Mouse (Mus musculus) cerebellum, adult 11-12 months (tissue): ENCODE measurements around the gene Ctbp2.

Experiments used
- DNase-seq: peaks from one replicate; pipeline ENCODE4 v3.0.0; 2022

Gene Ctbp2

DNA sequence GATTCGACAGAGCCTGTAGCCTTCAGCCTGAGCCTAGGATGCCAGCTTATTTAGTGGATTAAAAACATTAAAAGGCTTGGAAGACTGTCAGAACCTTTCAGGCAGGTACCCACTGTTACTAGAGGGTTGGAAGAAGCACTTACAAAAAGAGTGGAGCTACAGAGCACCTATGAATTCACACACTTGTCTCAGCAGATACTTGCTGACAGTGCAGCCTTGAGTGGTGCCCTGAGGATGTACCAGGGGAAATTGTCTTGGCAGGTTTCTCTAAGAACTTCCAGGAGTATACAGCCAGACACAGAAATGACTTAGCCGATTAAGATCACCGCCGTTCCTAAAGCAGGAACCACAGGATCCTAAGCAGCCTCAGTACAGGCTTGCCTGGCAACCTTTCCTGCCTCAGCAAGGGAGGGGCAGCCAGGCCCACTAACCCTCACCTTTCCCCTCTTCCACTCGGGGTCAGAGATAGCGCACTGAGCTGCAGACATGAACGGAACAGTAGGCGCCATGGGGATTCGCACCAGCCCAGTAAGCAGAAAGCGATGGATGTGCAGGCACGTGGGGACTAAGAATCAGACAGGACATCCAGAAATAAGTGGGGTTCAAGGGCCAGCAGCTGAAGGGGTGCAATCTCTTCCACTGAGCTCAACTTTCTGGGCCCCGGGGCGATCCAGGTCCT, 40.1 kb downstream of the Ctbp2 start:
- no peak for DNase-seq

DNA sequence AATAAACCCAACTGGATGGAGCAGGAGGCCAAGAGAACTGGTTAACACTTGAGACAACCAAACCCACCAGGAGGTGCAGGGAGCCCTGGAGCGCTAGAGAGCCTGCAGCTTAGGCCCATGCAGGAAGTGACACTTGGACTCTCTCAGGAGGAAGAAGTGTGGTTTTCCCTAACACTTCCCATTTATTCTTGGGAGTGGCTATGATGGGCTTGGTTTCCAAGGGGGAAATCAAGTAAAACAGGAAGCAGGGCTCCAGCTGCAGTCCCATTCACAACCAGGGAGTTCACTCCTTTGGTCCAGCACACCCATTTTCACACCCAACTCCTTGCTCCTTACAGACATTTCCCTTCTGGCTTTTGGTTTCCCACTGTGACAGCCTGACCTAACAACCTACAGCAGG, 45.2 kb downstream of the Ctbp2 start:
- no peak for DNase-seq

DNA sequence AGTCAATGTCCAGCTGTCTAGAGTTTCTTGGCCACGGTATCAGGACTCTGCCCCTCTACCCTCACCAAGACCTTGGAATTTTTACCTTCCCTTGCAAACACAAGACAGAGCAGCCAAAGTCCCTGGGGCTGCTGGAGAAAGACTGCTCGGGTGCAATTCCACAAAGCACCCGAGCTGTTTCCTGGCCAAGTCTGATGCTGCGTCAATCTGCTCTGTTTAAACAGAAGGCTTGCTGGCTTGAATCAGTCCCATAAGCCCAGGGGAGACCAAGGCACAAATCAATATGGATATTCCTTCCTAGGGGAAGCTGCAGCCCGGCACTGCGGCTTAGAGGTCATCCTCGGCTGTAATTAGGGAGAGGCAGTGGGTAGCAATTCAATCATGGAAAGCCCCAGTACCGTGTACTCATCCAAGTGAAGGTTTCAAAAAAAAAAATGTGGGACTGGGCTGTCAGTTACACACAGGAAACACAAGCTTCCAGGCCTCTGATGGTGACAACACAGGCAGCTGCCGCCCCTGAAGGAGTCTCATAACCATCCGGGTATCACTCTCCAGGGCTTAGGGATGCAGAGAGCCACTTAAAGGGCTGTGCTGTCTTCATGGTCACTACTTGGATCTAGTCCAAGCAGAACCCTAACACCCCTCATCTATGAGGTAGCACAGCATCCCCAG, 49.6 kb downstream of the Ctbp2 start:
- no peak for DNase-seq

DNA sequence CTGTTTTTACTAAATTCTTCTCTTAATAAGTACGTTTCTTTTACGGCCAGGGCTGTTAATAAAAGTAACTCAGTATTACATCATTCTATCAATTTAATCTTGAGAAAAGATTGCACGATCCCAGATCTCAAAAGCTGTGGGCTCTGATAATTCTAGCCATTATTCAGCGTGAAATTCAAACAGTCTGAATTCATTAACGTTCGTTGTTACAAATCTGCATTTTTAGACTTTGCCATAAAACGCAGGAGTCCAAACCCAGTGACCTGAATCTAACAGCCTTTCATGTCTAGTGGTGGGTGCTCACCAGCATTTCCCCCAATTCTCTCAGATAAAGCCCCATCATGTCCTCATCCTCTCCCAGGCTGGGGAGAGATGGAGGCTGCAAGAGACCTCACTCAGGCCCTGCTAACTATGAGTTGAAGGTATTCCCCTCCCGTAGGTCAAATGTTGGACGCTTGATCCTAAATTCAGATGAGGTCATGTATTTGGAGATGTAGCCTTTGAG, 51.0 kb downstream of the Ctbp2 start:
- no peak for DNase-seq

DNA sequence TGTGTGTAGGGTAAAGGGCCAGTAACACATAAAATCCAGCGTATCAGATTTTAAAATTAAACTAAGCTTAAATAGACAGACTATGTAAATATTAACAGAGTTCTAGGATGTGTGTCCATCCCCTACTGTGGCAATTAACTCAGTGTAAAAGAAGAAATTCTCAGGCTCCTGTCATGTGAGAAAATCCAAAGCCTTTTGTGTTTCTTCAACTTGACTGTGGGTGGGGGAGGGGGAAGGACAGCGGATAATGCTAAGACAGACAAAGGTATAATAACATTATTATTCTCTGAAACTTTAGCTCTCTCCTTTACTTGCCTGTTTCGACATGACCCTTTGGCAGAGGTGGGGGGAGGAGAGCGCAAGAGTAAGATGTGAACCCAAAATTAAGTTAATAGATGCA, 51.6 kb downstream of the Ctbp2 start:
- no peak for DNase-seq

DNA sequence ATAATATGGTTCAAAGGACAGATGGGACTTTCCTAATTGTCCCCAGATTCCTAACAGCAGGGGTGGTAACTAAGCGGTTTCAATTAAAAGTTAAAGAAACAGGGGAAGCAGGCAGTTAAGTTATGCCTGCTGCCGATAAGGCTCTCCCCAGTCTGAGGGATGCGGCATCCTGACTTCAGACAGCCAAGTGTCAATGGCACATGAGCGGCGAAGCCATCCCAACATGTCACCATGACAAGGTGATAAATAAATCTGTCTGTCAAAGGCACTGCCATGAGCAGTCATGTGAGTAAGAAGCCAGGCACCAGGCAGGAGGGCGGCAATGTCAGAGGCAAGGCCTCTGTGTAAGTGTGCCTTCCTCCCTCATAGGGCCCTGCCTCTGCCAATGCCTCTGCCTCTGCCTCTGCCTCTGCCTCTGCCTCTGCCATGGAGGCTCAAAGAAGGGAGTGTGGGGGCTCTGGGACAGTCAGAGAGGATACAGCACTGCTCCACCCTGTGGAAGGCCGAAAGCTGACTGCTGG, 56.8 kb downstream of the Ctbp2 start:
- no peak for DNase-seq

DNA sequence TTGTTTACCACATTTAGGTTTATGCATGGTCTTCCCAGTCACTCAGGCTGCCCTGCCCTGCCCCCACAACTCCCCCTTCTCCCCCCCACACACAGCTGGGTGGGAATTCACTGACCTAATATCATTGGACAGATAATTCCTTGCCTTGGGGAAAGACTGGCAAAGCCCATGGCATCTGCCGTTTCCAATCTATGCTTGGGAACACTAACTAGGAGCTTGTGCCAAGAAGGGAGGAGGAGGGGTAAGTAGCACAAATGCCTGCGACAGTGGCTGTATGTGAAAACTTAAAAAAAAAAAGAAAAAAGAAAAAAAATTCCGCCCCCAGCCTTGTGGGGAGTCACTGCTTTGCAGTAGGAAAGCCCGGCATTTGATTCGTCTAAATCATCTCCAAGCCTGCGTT, 57.4 kb downstream of the Ctbp2 start:
- DNase-seq, result peak; percentile 72

DNA sequence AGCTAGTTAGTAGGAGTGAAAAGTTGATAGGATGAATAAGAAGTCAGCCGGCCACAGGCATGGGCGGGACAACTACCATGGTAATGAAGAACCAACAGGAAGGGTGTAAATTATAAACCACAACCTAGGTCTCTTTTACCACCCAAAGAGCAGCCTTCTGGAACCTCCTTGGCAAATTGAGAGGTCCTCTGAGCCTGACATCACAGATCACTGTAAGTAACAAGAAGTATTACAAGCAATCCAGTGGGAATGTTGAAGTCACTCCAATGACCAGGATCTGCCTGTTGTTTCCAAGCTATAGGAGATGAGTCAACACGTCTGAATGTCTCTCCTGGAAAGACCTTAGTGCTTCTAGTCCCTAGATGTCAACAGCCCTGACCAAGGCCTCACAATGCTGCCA, 62.1 kb downstream of the Ctbp2 start:
- DNase-seq, result no peak

DNA sequence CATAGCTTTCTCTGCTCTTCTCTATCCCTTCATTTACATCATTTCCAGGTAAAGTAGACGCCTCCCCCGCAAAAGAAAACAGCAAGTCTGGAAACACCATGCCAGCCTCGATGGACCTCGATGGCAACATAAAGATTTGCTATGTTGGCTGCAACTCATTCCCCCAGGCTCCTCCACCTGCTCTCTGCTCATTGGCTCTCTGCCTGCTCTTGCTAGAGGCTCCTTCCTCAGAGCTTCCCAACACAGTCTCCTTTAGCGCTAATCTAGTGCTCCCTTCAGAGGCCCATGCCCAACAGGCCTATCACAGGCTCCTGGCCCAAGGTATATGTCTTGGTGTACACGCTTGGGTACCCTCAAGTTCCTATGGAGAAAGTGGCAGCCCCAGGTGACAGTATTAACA, 64.0 kb downstream of the Ctbp2 start:
- no peak for DNase-seq

DNA sequence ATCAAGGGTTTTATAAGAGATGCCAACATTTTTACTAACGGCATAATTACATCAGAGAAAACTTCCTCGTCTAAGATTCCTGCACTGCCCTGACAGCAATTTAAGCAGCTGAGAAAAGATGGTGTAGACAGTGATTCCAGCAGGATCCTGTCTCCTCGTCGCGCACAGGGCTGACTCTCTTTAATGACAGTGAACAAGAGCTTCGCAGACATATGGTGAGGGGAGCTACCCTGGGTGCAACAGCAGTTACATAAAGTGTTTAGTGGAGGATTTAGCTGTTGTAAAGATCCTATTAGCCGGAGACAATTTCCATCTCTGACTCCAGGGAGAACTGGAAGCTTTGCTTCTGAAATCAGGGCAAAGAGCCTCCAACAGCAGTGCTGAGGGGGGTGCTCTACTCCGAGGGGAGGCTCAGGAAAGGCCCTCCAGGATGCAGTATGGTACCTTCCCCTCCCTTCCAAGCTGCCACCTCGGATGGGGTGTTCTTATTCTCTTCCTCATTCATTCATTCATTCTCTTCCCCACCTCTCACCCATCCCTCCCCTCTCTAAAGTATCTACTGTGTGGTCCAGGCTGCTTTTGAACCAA, 64.5 kb downstream of the Ctbp2 start:
- DNase-seq, result no peak

DNA sequence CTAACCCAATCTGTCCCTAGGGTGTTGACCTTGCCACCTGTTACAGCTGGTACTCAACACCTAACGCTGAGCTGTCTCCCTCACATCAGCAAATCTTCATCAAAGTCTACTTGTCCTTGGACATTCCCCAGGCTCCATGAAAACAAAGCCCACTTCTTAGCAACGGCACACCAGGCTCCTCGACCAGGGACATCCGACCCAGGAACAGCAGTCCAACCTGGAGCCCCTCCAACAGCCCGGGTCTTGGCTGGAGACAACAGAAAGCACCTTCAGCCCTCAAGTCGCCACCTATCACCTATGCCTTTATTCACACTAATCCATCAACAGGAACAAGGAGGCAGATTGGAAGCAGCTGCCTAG, 65.0 kb downstream of the Ctbp2 start:
- DNase-seq, result no peak

DNA sequence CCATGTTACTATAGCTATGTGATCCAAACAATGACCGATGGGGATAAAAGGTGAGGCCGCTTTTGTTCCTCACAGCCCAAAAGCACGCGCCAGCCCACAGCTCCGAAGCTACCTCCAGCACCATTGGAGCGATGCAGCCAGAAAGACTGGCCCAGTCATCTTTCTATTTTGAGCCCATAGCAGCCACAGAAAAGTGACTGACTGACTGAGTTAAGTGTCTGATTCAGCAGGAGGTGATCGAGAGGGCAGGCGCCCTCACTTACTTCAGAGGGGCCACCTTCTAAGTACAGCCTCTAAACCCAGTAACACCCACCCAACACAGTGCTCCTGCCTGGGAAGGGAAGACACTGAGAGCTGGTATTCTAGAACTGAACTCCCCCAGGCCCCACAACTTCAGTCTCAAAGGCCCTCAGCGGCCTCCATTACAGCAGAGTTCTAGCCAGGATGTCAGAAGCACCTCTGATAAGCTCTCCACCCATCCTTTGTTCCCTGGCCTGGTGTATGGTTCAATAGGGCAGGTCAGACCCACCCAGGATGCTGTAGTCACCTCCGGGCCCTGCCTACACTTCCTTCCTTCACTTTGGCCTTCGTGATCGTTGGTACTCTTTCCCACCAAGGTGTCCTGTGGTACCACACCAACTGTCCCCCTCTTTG, 65.5 kb downstream of the Ctbp2 start:
- no peak for DNase-seq

DNA sequence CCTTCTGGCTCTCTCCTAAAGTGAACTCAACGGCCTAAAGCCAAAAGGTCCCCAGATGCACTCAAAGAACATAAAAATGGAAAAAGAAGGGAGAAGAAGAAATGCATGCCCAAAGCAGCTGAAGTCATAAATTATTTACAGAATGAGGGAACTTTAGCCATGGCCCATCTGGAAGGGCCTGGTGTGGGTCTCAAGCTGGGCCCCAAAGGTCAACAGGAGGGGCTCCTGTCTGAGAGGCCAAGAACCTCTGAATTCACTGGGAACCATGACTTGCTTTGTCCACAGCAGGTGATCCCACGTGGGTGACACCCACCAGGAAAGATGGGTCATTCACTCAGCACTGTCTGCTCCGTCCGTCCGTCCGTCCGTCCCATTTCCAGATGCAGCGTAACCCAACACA, 67.2 kb downstream of the Ctbp2 start:
- DNase-seq, result no peak

DNA sequence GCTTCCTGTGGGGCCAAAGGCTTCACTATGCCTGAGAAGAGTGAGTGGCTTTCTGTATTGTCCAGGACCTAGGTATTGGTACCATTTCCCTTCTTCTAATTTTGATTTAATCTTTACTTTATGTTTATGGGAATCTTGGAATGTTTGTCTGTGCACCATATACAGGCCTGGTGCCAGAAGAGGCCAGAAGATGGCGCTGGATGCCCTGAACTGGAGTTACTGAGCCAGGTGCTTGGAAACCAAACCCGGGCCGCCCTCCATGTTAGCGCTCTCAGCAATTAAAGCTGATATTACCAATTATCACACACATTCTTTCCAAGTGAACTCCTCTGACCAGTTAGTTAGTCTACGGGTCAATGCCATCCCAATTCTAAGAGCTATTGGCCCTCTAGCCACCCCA, 69.7 kb downstream of the Ctbp2 start:
- DNase-seq, result no peak

DNA sequence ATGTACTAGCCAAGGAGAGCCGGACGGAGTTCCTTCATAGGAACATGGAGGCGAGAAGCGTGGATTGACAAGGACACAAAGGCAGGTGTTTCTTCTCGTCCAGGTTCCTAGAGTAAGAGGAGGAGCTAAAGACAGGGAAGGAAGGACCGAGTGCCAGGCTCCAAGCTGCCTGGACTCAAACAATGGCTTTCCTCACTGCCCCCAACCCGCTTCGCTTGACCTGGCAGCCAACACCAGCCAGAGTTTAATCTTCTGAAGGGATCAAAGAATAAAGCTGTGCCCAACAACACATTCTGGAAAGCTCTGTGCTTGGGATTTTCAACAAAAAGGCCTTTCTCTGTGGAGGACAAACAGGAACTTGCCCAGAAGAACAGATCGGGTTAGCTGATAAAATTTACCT, 70.4 kb downstream of the Ctbp2 start:
- DNase-seq, result no peak

DNA sequence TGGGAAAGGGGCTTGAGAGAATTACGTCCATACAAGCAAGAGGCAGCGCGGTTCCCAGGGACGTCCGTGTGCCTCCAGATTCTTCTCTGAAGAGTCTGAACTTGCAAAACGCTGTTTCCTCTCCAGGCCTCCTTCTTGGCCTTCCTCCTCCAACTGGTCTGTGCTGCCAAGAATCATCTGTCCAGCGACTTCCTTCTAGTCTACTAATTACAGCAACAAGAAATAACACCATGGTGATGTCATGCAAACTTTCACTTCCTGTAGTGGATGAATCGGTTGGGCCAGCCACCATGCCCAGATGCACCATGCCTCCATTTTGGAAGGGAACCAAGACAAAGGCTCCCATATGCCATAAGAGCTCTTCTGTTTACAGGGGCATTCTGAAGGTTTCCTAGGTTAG, 71.3 kb downstream of the Ctbp2 start:
- DNase-seq, result no peak

DNA sequence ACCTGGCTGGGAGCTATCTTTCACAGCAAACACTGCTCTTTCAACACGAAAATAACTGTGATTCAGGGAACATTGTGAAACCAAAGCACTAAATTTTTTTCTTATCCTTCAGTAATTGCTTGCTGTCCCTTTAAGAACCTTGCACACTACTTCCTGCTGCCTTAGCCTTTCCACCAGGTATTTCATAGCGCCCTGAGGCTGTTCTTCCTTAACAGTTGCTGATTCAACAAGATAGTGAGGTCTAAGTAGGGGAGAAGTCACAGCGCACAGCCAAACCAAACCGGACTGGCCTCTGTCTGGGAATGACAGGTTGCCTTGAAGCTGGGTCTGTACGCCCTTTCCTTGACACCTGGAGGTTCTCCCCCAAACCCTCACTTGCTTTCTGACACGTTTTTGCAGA, 73.5 kb downstream of the Ctbp2 start:
- no peak for DNase-seq

DNA sequence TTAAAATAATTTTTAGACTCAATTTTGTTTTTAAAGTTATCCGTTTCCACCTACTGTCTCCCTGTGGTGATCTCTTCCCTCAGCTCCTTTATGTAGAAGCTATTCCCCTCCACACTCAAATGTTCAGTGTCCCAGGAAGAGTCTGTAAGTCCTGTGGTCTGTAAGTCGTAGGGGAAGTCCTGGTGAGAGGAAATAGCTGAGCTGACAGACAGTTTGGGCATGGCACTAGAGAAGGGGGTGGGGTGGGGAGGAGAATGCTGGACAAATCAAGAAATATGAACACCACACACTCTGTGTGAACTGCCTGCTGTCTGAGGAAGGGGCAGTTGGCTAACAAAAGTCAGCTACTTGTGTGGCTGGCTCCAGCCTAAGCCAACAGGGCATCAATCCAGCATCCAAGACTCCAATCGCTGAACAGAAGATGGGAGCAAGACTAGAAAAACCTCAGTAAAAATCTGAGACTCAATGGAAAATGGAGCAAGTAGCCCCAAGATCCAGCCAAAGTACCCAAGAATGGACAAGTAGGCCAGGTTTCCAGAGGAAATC, 76.0 kb downstream of the Ctbp2 start:
- no peak for DNase-seq

DNA sequence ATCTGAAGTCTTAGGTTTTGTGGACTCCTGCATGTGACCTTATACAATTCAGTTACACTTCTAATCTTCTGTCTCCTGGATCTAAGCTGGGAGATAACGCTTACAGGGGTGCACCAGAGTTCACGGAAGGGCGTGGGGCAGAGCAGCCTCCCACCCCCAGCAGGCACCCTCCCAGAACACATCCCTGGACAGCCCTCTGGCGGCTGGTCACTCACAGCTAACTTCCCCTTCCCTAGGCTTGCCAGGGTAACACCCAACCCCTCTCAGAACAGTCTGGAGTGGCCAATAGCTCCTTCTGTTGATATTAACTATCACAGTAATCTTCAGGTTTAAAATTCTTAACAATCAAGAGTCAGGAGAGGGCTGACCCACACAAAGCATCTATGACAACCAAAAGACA, 76.9 kb downstream of the Ctbp2 start:
- no peak for DNase-seq

DNA sequence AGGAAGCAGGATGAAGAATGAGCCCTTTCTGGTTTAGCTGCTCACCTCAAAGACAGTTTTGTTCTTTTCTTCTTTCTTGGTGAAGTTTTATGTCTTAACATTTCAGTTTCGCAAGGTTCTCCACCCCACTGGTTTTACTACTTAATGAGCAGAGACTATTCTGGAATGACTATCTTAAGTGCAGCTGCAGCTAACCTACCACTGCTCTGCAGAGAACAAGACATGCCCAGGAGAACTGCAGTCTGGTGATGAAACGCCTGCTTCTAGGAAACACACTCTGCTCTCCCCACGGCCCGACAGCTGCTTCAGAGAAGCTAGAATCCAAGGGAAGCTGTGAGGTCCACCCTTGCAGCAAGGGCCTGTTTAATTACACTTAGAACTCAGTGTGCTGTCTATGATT, 79.4 kb downstream of the Ctbp2 start:
- no peak for DNase-seq

DNA sequence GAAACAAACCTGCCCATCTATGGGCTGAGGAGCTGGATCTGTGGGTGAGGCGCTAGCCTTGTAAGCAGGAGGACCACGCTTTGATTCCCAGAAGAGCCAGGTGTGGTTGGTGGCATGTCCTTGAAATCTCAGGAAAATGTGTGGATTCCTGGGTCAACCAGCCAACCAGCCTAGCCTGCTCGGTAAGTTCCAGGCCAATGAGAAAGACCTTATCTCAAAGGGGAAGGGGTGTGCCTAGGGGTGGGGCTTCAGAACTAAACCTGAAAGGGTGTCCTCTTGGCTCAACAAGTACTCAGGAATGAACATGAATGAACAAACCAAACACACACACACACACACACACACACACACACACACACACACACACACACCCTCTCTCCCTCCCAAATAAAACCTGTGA, 82.4 kb downstream of the Ctbp2 start:
- DNase-seq, result no peak

DNA sequence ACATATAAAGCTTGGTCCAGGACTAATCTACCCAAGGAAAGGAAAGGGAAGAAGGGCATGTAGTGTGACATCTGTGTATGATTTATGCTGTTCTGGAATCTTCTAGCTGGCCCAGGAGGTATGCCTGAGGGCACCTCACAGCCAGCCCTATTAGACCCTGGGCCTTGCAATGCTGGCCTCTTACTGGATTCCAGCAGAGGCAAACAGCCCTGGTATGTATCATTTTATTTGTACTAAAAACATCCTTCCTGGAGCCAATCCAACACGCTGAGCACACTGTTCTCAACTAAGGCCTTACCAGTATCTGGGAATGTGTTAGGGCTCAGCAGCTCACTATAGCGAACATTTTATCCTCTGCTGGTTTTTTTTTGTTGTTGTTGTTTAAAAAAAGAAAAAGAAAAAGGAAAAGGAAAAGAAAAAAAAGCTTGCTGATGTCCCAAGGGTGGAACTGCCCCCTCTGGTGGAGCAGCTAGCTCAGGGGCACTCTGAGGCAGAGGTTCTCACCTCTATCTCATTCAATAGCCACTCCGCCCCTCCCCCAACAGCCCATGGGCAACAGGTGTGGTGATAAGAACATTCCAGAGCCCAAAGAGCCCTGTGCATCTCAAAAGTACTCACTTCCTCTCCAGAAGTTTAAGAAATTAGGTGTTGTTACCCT, 83.3 kb downstream of the Ctbp2 start:
- DNase-seq, result no peak
